Mouse (Mus musculus) intestine, embryonic 16.5 days (tissue): ENCODE data around the gene 4931406C07Rik. TPM values are rescaled to one million over a fixed set of nuclear protein-coding genes. Genes with fewer than 3 reads are reported as not detected.
"Not testable (repeated sequence)": the region's sequence is repeated elsewhere in the genome, so short reads cannot be mapped to it uniquely, and the experiment has no call there.

Experiments used
- ATAC-seq: fragments of 200-750 bp; cut with Nextera tagmentation; 2 replicates; pipeline ENCODE4 v1.8.0; 2017; ENCODE audit warnings: moderate TSS enrichment, moderate library complexity
- H3K27ac ChIP-seq: fragments of 300-500 bp; sonication (generic); 2 replicates; pipeline ENCODE4 v1.5.1; 2014; ENCODE audit warnings: mild to moderate bottlenecking, low read length
- H3K27me3 ChIP-seq: fragments of 300-500 bp; sonication (generic); replicated peaks from 2 replicates; pipeline ENCODE4 v1.6.1; 2014; ENCODE audit warnings: low read length, control low read depth, mixed read lengths; ENCODE audit not compliant: control insufficient read depth, insufficient read depth
- H3K36me3 ChIP-seq: fragments of 300-500 bp; sonication (generic); 2 replicates; pipeline ENCODE4 v1.6.1; 2014; ENCODE audit warnings: low read length, control low read depth; ENCODE audit not compliant: control insufficient read depth, insufficient read depth
- H3K4me1 ChIP-seq: fragments of 300-500 bp; sonication (generic); 2 replicates; pipeline ENCODE4 v1.6.1; 2014; ENCODE audit warnings: low read length, control low read depth, mixed read lengths; ENCODE audit not compliant: control insufficient read depth, insufficient read depth
- H3K4me2 ChIP-seq: fragments of 300-500 bp; sonication (generic); 2 replicates; pipeline ENCODE4 v1.6.1; 2014; ENCODE audit warnings: low read depth, low read length, control low read depth
- H3K4me3 ChIP-seq: fragments of 300-500 bp; sonication (generic); 2 replicates; pipeline ENCODE4 v1.5.1; 2014; ENCODE audit warnings: mild to moderate bottlenecking, low read length
- H3K9ac ChIP-seq: fragments of 300-500 bp; sonication (generic); 2 replicates; pipeline ENCODE4 v1.6.1; 2014; ENCODE audit warnings: low read depth, low read length
- H3K9me3 ChIP-seq: fragments of 300-500 bp; sonication (generic); 2 replicates; pipeline ENCODE4 v1.6.1; 2016; ENCODE audit warnings: low read length, control low read depth; ENCODE audit not compliant: control insufficient read depth
- WGBS: fragments of 180-500 bp; shearing (Covaris S2); extraction: QIAGEN DNeasy Blood & Tissue Kit; methylation state at CpG from one replicate; pipeline ENCODE4 v1.1.7; 2014; 5-methylcytosine and 5-hydroxymethylcytosine counted together
- polyA plus RNA-seq: library from polyadenylated mRNA; unstranded; fragments of >200 nt; fragmentation: Nextera tagmentation; extraction: Ambion mirVana; gene quantifications from 2 replicates; pipeline ENCODE4 v1.2.1, GENCODE M21; 2015

Gene 4931406C07Rik
- polyA plus RNA-seq, 1 experiment from 2014 or later: 8.5 TPM

- H3K27ac ChIP-seq: no peak overlapping the region
- ATAC-seq: no peak
Observed at GRCm38 (mm10) chr9:15310179-15310578, 3.9 kb upstream of the 4931406C07Rik start.

GRCm38 (mm10) chr9:15309425-15309824 is 3.2 kb upstream of the 4931406C07Rik start:
- no peak for ATAC-seq
- H3K4me3 ChIP-seq: no peak overlapping the region
- H3K9me3 ChIP-seq: no peaks in the 10 kb centered on the region
- 50% methylated on average over 4 of the region's 4 CpGs for WGBS
- H3K36me3 ChIP-seq: peaks cover 13% of the 10 kb centered on the region; the same call in 1 of the 2 replicates
- H3K9ac ChIP-seq: no peak overlapping the region
- H3K27ac ChIP-seq: no peak overlapping the region
- peaks cover 21% of the 10 kb centered on the region for H3K4me1 ChIP-seq
- no peaks in the 10 kb centered on the region for H3K27me3 ChIP-seq
- H3K4me2 ChIP-seq: peak overlapping the region; percentile 23; the same call in 1 of the 2 replicates

More at GRCm38 (mm10) chr9:15310179-15310578, 3.9 kb upstream of the 4931406C07Rik start:
- Histone ChIP-seq H3K27me3 (no peaks in the 10 kb centered on the region), H3K4me2 (no peak overlapping the region), H3K4me3 (no peak overlapping the region), H3K4me1 (peaks cover 16% of the 10 kb centered on the region), H3K36me3 (peaks cover 18% of the 10 kb centered on the region; the same call in 1 of the 2 replicates), H3K9ac (no peak overlapping the region), H3K9me3 (no peaks in the 10 kb centered on the region)
- 80% methylated on average over 1 of the region's 1 CpGs for WGBS

GRCm38 (mm10) chr9:15308254-15308653 is 2.0 kb upstream of the 4931406C07Rik start:
- H3K4me2 ChIP-seq: peak overlapping the region; percentile 16; the same call in 1 of the 2 replicates
- H3K9me3 ChIP-seq: no peaks in the 10 kb centered on the region
- no peak for ATAC-seq
- 51% methylated on average over 2 of the region's 2 CpGs for WGBS
- H3K36me3 ChIP-seq: peaks cover 8% of the 10 kb centered on the region; the same call in 1 of the 2 replicates
- no peaks in the 10 kb centered on the region for H3K27me3 ChIP-seq
- H3K4me3 ChIP-seq: no peak overlapping the region
- no peak overlapping the region for H3K9ac ChIP-seq
- no peak overlapping the region for H3K27ac ChIP-seq
- H3K4me1 ChIP-seq: peaks cover 21% of the 10 kb centered on the region

DNA sequence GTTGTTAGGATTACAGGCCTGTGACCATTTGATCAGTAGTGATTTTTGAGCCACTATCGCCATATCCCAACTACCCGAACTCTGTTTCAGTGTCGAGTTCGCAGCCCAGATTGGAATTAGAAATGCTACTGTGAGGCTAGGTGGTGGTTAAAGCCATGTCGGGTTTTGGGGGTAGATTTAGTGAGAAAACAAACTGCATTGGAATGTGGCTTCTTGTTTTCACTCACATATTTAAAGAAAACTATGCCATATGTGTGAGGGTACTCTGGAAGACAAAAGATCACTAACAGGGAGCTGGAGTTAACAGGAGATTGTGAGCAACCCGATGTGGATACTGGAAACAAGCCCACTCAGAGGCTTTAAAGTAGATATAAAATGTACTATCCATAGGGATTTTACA is 1.0 kb upstream of the 4931406C07Rik start:
- Histone ChIP-seq H3K9ac (peak overlapping the region; percentile 97), H3K27ac (no peak overlapping the region; the same call in 1 of the 2 replicates), H3K4me2 (peak overlapping the region; percentile 80), H3K27me3 (no peaks in the 10 kb centered on the region), H3K4me3 (peak overlapping the region; percentile 89), H3K36me3 (0 out of 2 replicates have a peak, but pooled peaks cover 5% of the 10 kb centered on the region), H3K9me3 (no peaks in the 10 kb centered on the region), H3K4me1 (peaks cover 21% of the 10 kb centered on the region)
- ATAC-seq: no peak
- 5% methylated on average over 6 of the region's 6 CpGs for WGBS

DNA sequence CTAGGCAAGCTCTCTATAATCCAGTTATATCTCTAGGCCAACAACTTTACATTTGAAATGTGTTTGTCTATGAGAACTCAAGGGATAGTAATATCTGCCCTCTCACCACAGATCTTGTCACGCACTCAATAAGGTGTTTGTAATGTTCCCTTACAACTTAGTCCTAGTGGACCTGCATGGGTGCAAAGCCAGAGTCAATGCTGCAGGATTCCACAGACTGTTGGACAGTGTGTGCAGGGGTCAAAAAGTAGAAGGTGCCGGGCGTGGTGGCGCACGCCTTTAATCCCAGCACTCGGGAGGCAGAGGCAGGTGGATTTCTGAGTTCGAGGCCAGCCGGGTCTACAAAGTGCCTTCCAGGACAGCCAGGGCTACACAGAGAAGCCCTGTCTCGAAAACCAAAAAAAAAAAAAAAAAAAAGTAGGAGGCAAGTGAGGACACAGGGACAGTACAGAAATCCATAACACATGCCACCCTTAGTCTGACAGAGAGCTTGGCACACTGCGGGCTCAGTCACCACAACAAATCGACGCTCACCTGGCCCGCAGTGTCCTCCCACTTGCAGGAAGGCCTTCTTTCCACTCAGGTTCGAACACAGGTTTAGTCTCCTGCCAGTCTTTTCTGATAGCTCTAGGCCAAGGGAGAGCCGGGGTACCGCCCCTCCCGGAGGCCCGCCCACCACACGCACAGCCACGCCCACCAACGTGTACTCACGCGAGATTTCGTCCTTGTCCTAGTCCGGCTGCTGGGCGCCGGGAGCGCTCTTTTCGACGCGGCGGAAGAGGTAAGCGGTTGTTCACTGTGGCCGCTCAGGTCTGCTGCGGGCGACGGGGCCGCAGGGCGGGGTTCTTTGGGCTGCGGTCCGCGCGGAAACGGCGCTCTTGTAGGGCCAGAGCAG is 498 bp downstream of the 4931406C07Rik start, which contains the start of gene Taf1d:
Gene Taf1d, plus strand, starts transcription at position 712 of the 895 bp plus-strand sequence.
- peak within 1 kb of the TSS; percentile 96 for H3K27ac ChIP-seq
- 12% methylated on average over 45 of the region's 45 CpGs for WGBS
- ATAC-seq: peak; percentile 94
- H3K4me1 ChIP-seq: peaks cover 27% of the 10 kb centered on the region
- peak within 1 kb of the TSS; percentile 89 for H3K4me3 ChIP-seq
- no peaks in the 10 kb centered on the region for H3K27me3 ChIP-seq
- peak within 1 kb of the TSS; percentile 97 for H3K9ac ChIP-seq
- H3K9me3 ChIP-seq: no peaks in the 10 kb centered on the region
- 0 out of 2 replicates have a peak, but pooled peaks cover 5% of the 10 kb centered on the region for H3K36me3 ChIP-seq
- H3K4me2 ChIP-seq: peak within 1 kb of the TSS; percentile 80

DNA sequence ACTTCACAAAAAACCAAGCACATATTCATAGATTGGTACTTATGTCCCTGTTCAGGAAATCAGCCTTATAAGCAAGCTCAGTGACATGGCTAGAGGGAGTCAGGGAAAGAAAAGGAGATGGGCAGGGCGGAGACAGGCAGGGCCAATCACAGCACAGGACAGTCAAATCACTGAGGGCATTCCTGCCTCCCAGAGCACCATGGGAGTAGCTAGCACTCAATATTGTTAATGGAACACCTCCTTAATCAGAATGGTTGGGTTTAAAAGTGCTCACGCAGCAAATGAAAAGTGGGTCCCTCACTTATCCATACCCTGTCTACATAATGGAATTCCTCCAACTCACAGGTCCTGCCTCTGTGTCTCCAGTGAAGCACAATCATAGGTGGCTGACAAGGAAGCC is 3.4 kb downstream of the 4931406C07Rik start:
- Histone ChIP-seq H3K9ac (no peak overlapping the region), H3K9me3 (no peaks in the 10 kb centered on the region), H3K4me1 (peaks cover 19% of the 10 kb centered on the region), H3K4me3 (no peak overlapping the region), H3K27ac (no peak overlapping the region), H3K4me2 (no peak overlapping the region), H3K36me3 (no peaks in the 10 kb centered on the region), H3K27me3 (no peaks in the 10 kb centered on the region)
- ATAC-seq: no peak
- WGBS: 75% methylated on average over 2 of the region's 2 CpGs

DNA sequence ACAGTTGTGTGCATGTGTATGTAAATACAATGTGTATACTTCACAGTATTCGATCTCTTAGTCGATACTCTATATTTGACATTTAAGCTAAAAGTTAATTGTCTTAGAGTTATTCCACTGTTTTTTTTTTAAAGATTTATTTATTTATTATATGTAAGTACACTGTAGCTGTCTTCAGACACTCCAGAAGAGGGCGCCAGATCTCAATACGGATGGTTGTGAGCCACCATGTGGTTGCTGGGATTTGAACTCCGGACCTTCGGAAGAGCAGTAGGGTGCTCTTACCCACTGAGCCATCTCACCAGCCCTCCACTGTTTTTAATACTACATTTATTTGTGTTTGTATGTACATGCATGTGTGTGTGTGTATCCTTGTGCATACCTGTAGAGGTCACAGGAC is 4.2 kb downstream of the 4931406C07Rik start:
- ATAC-seq, H3K27ac ChIP-seq: not testable (repeated sequence)
- 75% methylated on average over 6 of the region's 6 CpGs for WGBS

DNA sequence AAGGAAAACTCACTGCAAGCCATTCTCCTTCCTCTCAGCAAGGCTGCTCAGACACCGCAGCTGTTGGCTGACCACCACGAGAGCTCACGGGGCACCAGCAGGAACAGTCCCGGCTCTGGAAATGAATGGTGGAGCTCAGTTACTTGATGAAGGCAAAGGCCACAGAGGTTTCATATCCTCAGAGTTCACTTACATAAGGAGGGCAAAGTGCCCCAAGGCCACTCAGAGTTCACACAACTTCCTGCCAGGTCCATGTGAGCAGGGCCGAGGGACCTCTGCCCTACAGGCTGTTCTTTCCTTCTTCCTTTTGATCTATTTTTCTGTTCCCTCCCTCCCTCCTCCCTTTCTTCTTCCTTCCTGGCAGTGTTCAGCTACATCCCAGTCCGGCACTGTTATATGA is 4.8 kb downstream of the 4931406C07Rik start:
- H3K9me3 ChIP-seq: no peaks in the 10 kb centered on the region
- peaks cover 11% of the 10 kb centered on the region for H3K4me1 ChIP-seq
- WGBS: 24% methylated on average over 6 of the region's 6 CpGs
- H3K4me2 ChIP-seq: peak overlapping the region; percentile 43
- H3K27ac ChIP-seq: peak overlapping the region; percentile 86
- peak; percentile 81 for ATAC-seq
- peak overlapping the region; percentile 14; the same call in 1 of the 2 replicates for H3K4me3 ChIP-seq
- H3K9ac ChIP-seq: peak overlapping the region; percentile 55
- H3K36me3 ChIP-seq: no peaks in the 10 kb centered on the region
- H3K27me3 ChIP-seq: no peaks in the 10 kb centered on the region

More for the DNA sequence above, 4.2 kb downstream of the 4931406C07Rik start:
- not testable (repeated sequence) for H3K9ac ChIP-seq, H3K27me3 ChIP-seq, H3K9me3 ChIP-seq, H3K36me3 ChIP-seq, H3K4me3 ChIP-seq, H3K4me2 ChIP-seq
- peaks cover 11% of the 10 kb centered on the region for H3K4me1 ChIP-seq

DNA sequence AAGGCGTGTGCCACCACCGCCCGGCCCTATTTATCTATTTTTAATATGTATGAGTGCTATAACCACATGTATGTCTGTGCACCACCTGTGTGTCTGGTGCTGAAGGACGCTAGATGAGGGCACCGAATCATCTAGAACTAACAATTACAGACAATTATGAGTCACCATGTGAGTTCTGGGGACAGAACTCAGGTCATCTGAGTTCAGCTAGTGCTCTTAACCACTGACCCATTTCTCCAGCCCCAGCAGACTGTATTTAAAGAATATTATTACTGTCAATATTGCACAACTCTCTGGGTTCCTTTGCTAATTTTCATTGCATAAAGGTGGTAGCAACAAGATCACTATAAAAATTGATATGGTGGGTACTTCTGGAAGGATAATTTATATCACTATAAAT is 6.2 kb downstream of the 4931406C07Rik start:
- H3K9me3 ChIP-seq: no peaks in the 10 kb centered on the region
- 84% methylated on average over 5 of the region's 5 CpGs for WGBS
- no peak for ATAC-seq

More for the DNA sequence above, 6.2 kb downstream of the 4931406C07Rik start:
- no peak overlapping the region for H3K4me3 ChIP-seq
- no peaks in the 10 kb centered on the region for H3K27me3 ChIP-seq
- no peak overlapping the region for H3K4me2 ChIP-seq
- no peak overlapping the region for H3K27ac ChIP-seq
- peaks cover 10% of the 10 kb centered on the region for H3K4me1 ChIP-seq
- H3K36me3 ChIP-seq: no peaks in the 10 kb centered on the region
- H3K9ac ChIP-seq: no peak overlapping the region
